18 mouse cellular contexts compared by ENCODE assay signal in genomic region chr9:46073443-46073842, GRCm38 (mm10).
DNase-seq lines count a peak whose midpoint lies in the region; TF ChIP-seq lines count a peak whose summit lies in the region.
"Had no signal": no experiment of that assay in that cellular context is flagged by ENCODE, and none has a peak within 500 bp of the region (broad histone marks: within the 10 kb centered on the region; RNA-seq: fewer than 3 reads in every experiment).

No protein-coding gene starts in this region.

- H3K27ac ChIP-seq in gastrocnemius, adult 2 months = peak overlapping the region; percentile 24; the same call in 1 of the 2 replicates

- TF ChIP-seq CTCF in gastrocnemius, adult 2 months (IDR thresholded peaks at IDR 0.05) = no peak

- intact Hi-C loops in gastrocnemius, adult 2 months (cut with DNase I) = loop anchor here (5.0 kb wide), 2 partner anchors 41 to 56 kb away; no protein-coding TSS in a partner anchor
- intact Hi-C loops in gastrocnemius, postnatal 36 days (cut with DNase I) = no loop called here

- no peak overlapping the region for H3K4me3 ChIP-seq in gastrocnemius, adult 2 months
- H3K4me3 ChIP-seq: erythroblast, embryonic 14.5 days had no signal

- no peak for DNase-seq in gastrocnemius, adult 2 months
- DNase-seq in gastrocnemius, postnatal 36 days = no peak
- peak; percentile 24 for DNase-seq in 416B (ENCODE audit: low read depth)
- DNase-seq in Muller cell, postnatal 12 days (ENCODE audit: inconsistent ontology term) = peak; percentile 64
- DNase-seq in fibroblast of lung, adult 2 months (ENCODE audit: low read depth) = peak; percentile 72
- DNase-seq in embryo, embryonic 11 days = no peak
- no peak for DNase-seq in spleen, postnatal 14 days (ENCODE audit: low spot score in 2 of 2)
- no peak for DNase-seq in layer of hippocampus, postnatal 14 days (ENCODE audit: low spot score in 2 of 2)
- DNase-seq: cerebellum, adult 9-10 months; gastrocnemius, postnatal 25 days; kidney, adult 18-20 months; kidney, postnatal 25 days; layer of hippocampus, postnatal 36 days; liver, postnatal 0 days; lung, postnatal 10 days; retina, postnatal 1 day; thymus, postnatal 14 days had no signal

Comparison
In these comparisons a context has a peak if more than half of its experiments do, and no peak if none do; other contexts are left out.
1. DNase-seq: peak in 416B (single experiment), Muller cell, postnatal 12 days (single experiment) and fibroblast of lung, adult 2 months (single experiment); none in gastrocnemius, adult 2 months (single experiment), gastrocnemius, postnatal 36 days (0 of 2), embryo, embryonic 11 days (single experiment), spleen, postnatal 14 days (0 of 2) and layer of hippocampus, postnatal 14 days (0 of 2).